Mouse (Mus musculus) right cerebral cortex, postnatal 25 days (tissue): Measurements from ENCODE around the gene Chst14.

ENCODE experiments used
- DNase-seq: peaks from one replicate; pipeline ENCODE4 v3.0.0; 2022

Chst14 gene

GRCm38 (mm10) chr2:118906118-118906492, 20.2 kb upstream of the Chst14 start:
- no peak for DNase-seq

GRCm38 (mm10) chr2:118907781-118908180, 18.5 kb upstream of the Chst14 start:
- DNase-seq = no peak

GRCm38 (mm10) chr2:118909151-118909550, 17.1 kb upstream of the Chst14 start:
- DNase-seq = no peak

- no peak for DNase-seq
These were observed 15.6 kb upstream of the Chst14 start for GRCm38 (mm10) chr2:118910605-118911278.

- DNase-seq = no peak
These were observed 13.6 kb upstream of the Chst14 start for GRCm38 (mm10) chr2:118912706-118913105.

GRCm38 (mm10) chr2:118913551-118914276, 12.6 kb upstream of the Chst14 start:
- no peak for DNase-seq

- no peak for DNase-seq
These were observed 11.6 kb upstream of the Chst14 start for GRCm38 (mm10) chr2:118914685-118915084.

GRCm38 (mm10) chr2:118916436-118916835, 9.9 kb upstream of the Chst14 start:
- DNase-seq = no peak

GRCm38 (mm10) chr2:118918543-118918942, 7.8 kb upstream of the Chst14 start:
- no peak for DNase-seq

- no peak for DNase-seq
These were observed 5.9 kb upstream of the Chst14 start for GRCm38 (mm10) chr2:118920428-118920827.

- DNase-seq = no peak
These were observed 344 bp upstream of the Chst14 start for GRCm38 (mm10) chr2:118925952-118926351.

- DNase-seq = no peak
These were observed 873 bp downstream of the Chst14 start for GRCm38 (mm10) chr2:118926998-118927739.

GRCm38 (mm10) chr2:118941341-118941740, 15.0 kb downstream of the Chst14 start:
- DNase-seq = no peak

GRCm38 (mm10) chr2:118943232-118943631, 16.9 kb downstream of the Chst14 start:
- DNase-seq = no peak

- DNase-seq = no peak
These were observed 22.5 kb downstream of the Chst14 start for GRCm38 (mm10) chr2:118948818-118949217.

GRCm38 (mm10) chr2:118949699-118950098, 23.4 kb downstream of the Chst14 start:
- DNase-seq = no peak

- no peak for DNase-seq
These were observed 30.2 kb downstream of the Chst14 start for GRCm38 (mm10) chr2:118956497-118956896.

- no peak for DNase-seq
These were observed 33.3 kb downstream of the Chst14 start for GRCm38 (mm10) chr2:118959644-118960043.

- no peak for DNase-seq
These were observed 34.1 kb downstream of the Chst14 start for GRCm38 (mm10) chr2:118960413-118960812.

GRCm38 (mm10) chr2:118961546-118961945, 35.2 kb downstream of the Chst14 start:
- DNase-seq = no peak

GRCm38 (mm10) chr2:118963007-118963675, 36.8 kb downstream of the Chst14 start:
- no peak for DNase-seq

- DNase-seq = no peak
These were observed 37.3 kb downstream of the Chst14 start for GRCm38 (mm10) chr2:118963676-118964012.

- no peak for DNase-seq
These were observed 43.4 kb downstream of the Chst14 start for GRCm38 (mm10) chr2:118969585-118970147.
